ENCODE assay signal across 9 mouse cellular contexts in the genomic region with DNA sequence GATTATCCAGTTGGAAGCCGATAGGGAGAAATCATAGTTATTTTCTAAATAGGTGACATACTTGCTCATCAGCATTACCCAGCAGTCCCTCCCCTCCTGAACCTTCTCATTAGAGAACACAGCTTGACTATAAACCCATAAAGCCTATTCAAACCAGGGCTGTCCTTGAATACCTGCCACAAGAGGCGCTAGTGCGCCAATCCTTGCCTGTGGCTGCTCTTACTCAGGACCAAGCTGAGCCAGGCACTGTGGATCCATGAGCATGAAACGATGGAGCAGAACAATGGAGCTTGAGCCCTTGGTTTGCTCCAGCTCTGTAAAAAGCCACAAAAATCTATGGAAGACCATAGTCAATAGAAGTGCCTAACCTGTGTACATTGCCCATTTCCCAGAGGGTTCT. TPM values are rescaled to one million over a fixed set of nuclear protein-coding genes. Genes with fewer than 3 reads are reported as not detected.
DNase-seq lines count a peak whose midpoint lies in the region; ATAC-seq lines count a peak whose summit lies in the region.
"Had no signal": no experiment of that assay in that cellular context is flagged by ENCODE, and none has a peak within 500 bp of the region (broad histone marks: within the 10 kb centered on the region; RNA-seq: fewer than 3 reads in every experiment).

No protein-coding gene starts in this region.

- no peaks in the 10 kb centered on the region for H3K9me3 ChIP-seq in hindbrain, embryonic 14.5 days (ENCODE audit: control insufficient read depth, low read length)
- no peaks in the 10 kb centered on the region for H3K9me3 ChIP-seq in hindbrain, embryonic 13.5 days
- H3K9me3 ChIP-seq in intestine, embryonic 15.5 days = no peaks in the 10 kb centered on the region
- H3K9me3 ChIP-seq: limb, embryonic 15.5 days had no signal

- WGBS in hindbrain, embryonic 14.5 days = 45% methylated on average over 4 of the region's 4 CpGs
- 50% methylated on average over 4 of the region's 4 CpGs for WGBS in hindbrain, embryonic 13.5 days
- 56% methylated on average over 4 of the region's 4 CpGs for WGBS in intestine, embryonic 15.5 days

- no peaks in the 10 kb centered on the region; the same call in 1 of the 2 replicates for H3K4me1 ChIP-seq in hindbrain, embryonic 14.5 days (replicated peaks; ENCODE audit: control insufficient read depth, insufficient read depth, low read length)
- H3K4me1 ChIP-seq in hindbrain, embryonic 13.5 days (replicated peaks) = 0 out of 2 replicates have a peak, but pooled peaks cover 6% of the 10 kb centered on the region
- no peaks in the 10 kb centered on the region for H3K4me1 ChIP-seq in intestine, embryonic 15.5 days (replicated peaks)

- H3K4me2 ChIP-seq in hindbrain, embryonic 14.5 days (replicated peaks) = no peak overlapping the region
- no peak overlapping the region for H3K4me2 ChIP-seq in hindbrain, embryonic 13.5 days
- no peak overlapping the region for H3K4me2 ChIP-seq in intestine, embryonic 15.5 days (replicated peaks)
- H3K4me2 ChIP-seq: limb, embryonic 15.5 days had no signal

- no peak overlapping the region for H3K4me3 ChIP-seq in hindbrain, embryonic 14.5 days (replicated peaks; ENCODE audit: low read length)
- H3K4me3 ChIP-seq in hindbrain, embryonic 13.5 days = no peak overlapping the region
- no peak overlapping the region for H3K4me3 ChIP-seq in intestine, embryonic 15.5 days (replicated peaks)
- H3K4me3 ChIP-seq: limb, embryonic 15.5 days had no signal

- H3K27ac ChIP-seq in hindbrain, embryonic 14.5 days = no peak overlapping the region
- no peak overlapping the region for H3K27ac ChIP-seq in hindbrain, embryonic 13.5 days
- H3K27ac ChIP-seq in intestine, embryonic 15.5 days = no peak overlapping the region
- H3K27ac ChIP-seq: limb, embryonic 15.5 days had no signal

- DNase-seq in hindbrain, embryonic 14.5 days (ENCODE audit: low spot score) = peak; percentile 64
- DNase-seq in ZHBTc4 (ENCODE audit: low read depth, low spot score) = peak; percentile 88
- DNase-seq in embryo, embryonic 10 days (ENCODE audit: low spot score) = peak; percentile 75
- DNase-seq in left cerebral cortex, adult 18-20 months (ENCODE audit: low spot score in 2 of 2) = peak; percentile 49 to 59
- DNase-seq in ovary, postnatal 36 days (ENCODE audit: low spot score) = peak; percentile 47
- DNase-seq in urinary bladder, postnatal 4 days (ENCODE audit: low spot score in 2 of 2) = no peak

- no peak for ATAC-seq in hindbrain, embryonic 14.5 days (ENCODE audit: low FRiP score)
- ATAC-seq in hindbrain, embryonic 13.5 days (ENCODE audit: low FRiP score) = no peak
- peak; percentile 65 for ATAC-seq in intestine, embryonic 15.5 days

- H3K9ac ChIP-seq in hindbrain, embryonic 14.5 days = no peak overlapping the region
- no peak overlapping the region for H3K9ac ChIP-seq in hindbrain, embryonic 13.5 days
- H3K9ac ChIP-seq in intestine, embryonic 15.5 days = no peak overlapping the region
- H3K9ac ChIP-seq: limb, embryonic 15.5 days had no signal

- no peaks in the 10 kb centered on the region for H3K36me3 ChIP-seq in hindbrain, embryonic 14.5 days (replicated peaks; ENCODE audit: control insufficient read depth, insufficient read depth)
- H3K36me3 ChIP-seq in hindbrain, embryonic 13.5 days = no peaks in the 10 kb centered on the region
- H3K36me3 ChIP-seq in intestine, embryonic 15.5 days = no peaks in the 10 kb centered on the region
- H3K36me3 ChIP-seq: limb, embryonic 15.5 days had no signal

- no peaks in the 10 kb centered on the region for H3K27me3 ChIP-seq in hindbrain, embryonic 14.5 days (ENCODE audit: control insufficient read depth, insufficient read depth, low read length)
- H3K27me3 ChIP-seq in hindbrain, embryonic 13.5 days = no peaks in the 10 kb centered on the region
- no peaks in the 10 kb centered on the region for H3K27me3 ChIP-seq in intestine, embryonic 15.5 days (replicated peaks)
- H3K27me3 ChIP-seq: limb, embryonic 15.5 days had no signal

RNA-seq across cellular contexts. Expression of a gene that starts 7.2 kb away (rescaled TPM):
- polyA plus RNA-seq in hindbrain, embryonic 14.5 days (2014; fragmentation: Nextera tagmentation; extraction: Ambion mirVana) = 0.07 and 0.28 TPM in 2 replicates
- polyA plus RNA-seq in hindbrain, embryonic 13.5 days (2015; fragmentation: Nextera tagmentation; extraction: Ambion mirVana) = 0.17 and 0.27 TPM in 2 replicates
- polyA plus RNA-seq in intestine, embryonic 15.5 days (2015; fragmentation: Nextera tagmentation; extraction: Ambion mirVana) = 0.05 TPM in 1 of 2 replicates, not detected in the other
- 1 to 10 TPM; 5.2 to 5.5 TPM for total RNA-seq in left cerebral cortex, adult 18-20 months (2021)

Comparison
In these comparisons a context has a peak if more than half of its experiments do, and no peak if none do; other contexts are left out.
1. DNase-seq: peak in hindbrain, embryonic 14.5 days (single experiment), ZHBTc4 (single experiment), embryo, embryonic 10 days (single experiment), left cerebral cortex, adult 18-20 months (2 of 2) and ovary, postnatal 36 days (single experiment); none in urinary bladder, postnatal 4 days (0 of 2).